Mouse (Mus musculus) heart, postnatal 36 days (tissue): ENCODE results near the gene Akt2. TPM values are rescaled to one million over a fixed set of nuclear protein-coding genes. Genes with fewer than 3 reads are reported as not detected.
A peak's percentile ranks its signal among the peaks of the same experiment; 100 is the strongest.
"Not testable (repeated sequence)": the region's sequence is repeated elsewhere in the genome, so short reads cannot be mapped to it uniquely, and the experiment has no call there.

Experiments used
- DNase-seq, 2 experiments: peaks; one replicate each; pipeline ENCODE4 v3.0.0; 2021 to 2022
- intact Hi-C: fragments of 180-260 bp; cut with DNase I; formaldehyde crosslinking; loops from one replicate; pipeline ENCODE4 v1.15.1; 2025
- total RNA-seq, 2 experiments: library from RNA; stranded (reverse); gene quantifications; 2 replicates each; pipeline ENCODE4 v1.2.3; 2021

The Akt2 gene
- total RNA-seq, 2 experiments from 2014 or later = 172 to 194 TPM

GRCm38 (mm10) chr7:27609285-27609684 lies 17.9 kb downstream of the Akt2 start:
- no peak for DNase-seq
- intact Hi-C loops = no loop called here

GRCm38 (mm10) chr7:27609688-27610087 lies 18.3 kb downstream of the Akt2 start:
- intact Hi-C loops = no loop called here
- no peak for DNase-seq

GRCm38 (mm10) chr7:27610370-27610769 lies 19.0 kb downstream of the Akt2 start:
- intact Hi-C loops = no loop called here
- no peak for DNase-seq

GRCm38 (mm10) chr7:27610871-27611270 lies 19.5 kb downstream of the Akt2 start:
- no peak for DNase-seq
- intact Hi-C loops = no loop called here

- intact Hi-C loops = no loop called here
- DNase-seq = no peak
Observed at GRCm38 (mm10) chr7:27612940-27613339, 21.6 kb downstream of the Akt2 start.

- intact Hi-C loops = no loop called here
- DNase-seq = no peak
Observed at GRCm38 (mm10) chr7:27613751-27614499, 22.6 kb downstream of the Akt2 start.

- intact Hi-C loops = no loop called here
- DNase-seq = no peak
Observed at GRCm38 (mm10) chr7:27621028-27621427, 29.7 kb downstream of the Akt2 start.

GRCm38 (mm10) chr7:27622234-27622633 lies 30.9 kb downstream of the Akt2 start:
- DNase-seq = no peak

GRCm38 (mm10) chr7:27624967-27625366 lies 33.6 kb downstream of the Akt2 start:
- intact Hi-C loops = no loop called here
- DNase-seq = no peak

More at GRCm38 (mm10) chr7:27622234-27622633, 30.9 kb downstream of the Akt2 start:
- intact Hi-C loops = no loop called here

- intact Hi-C loops = no loop called here
- no peak for DNase-seq
Observed at GRCm38 (mm10) chr7:27627707-27628106, 36.4 kb downstream of the Akt2 start.

GRCm38 (mm10) chr7:27628190-27628589 lies 36.8 kb downstream of the Akt2 start:
- intact Hi-C loops = no loop called here
- peak in 1 of 2 experiments; percentile 26 for DNase-seq

- intact Hi-C loops = not testable (repeated sequence)
Observed at GRCm38 (mm10) chr7:27628816-27629215, 37.5 kb downstream of the Akt2 start.

GRCm38 (mm10) chr7:27631439-27631838 lies 40.1 kb downstream of the Akt2 start:
- no peak for DNase-seq

More at GRCm38 (mm10) chr7:27628816-27629215, 37.5 kb downstream of the Akt2 start:
- DNase-seq = not testable (repeated sequence)

GRCm38 (mm10) chr7:27633166-27633565 lies 41.8 kb downstream of the Akt2 start:
- intact Hi-C loops = no loop called here

More at GRCm38 (mm10) chr7:27631439-27631838, 40.1 kb downstream of the Akt2 start:
- intact Hi-C loops = no loop called here

GRCm38 (mm10) chr7:27634691-27635090 lies 43.3 kb downstream of the Akt2 start:
- DNase-seq = no peak
- intact Hi-C loops = no loop called here

More at GRCm38 (mm10) chr7:27633166-27633565, 41.8 kb downstream of the Akt2 start:
- no peak for DNase-seq

- DNase-seq, intact Hi-C loops: not testable (repeated sequence)
Observed at GRCm38 (mm10) chr7:27635094-27635493, 43.7 kb downstream of the Akt2 start.

GRCm38 (mm10) chr7:27644471-27644870 lies 53.1 kb downstream of the Akt2 start:
- intact Hi-C loops = no loop called here
- DNase-seq = no peak

- no peak for DNase-seq
- intact Hi-C loops = no loop called here
Observed at GRCm38 (mm10) chr7:27646516-27646915, 55.2 kb downstream of the Akt2 start.

- no peak for DNase-seq
- intact Hi-C loops = no loop called here
Observed at GRCm38 (mm10) chr7:27647281-27648002, 56.1 kb downstream of the Akt2 start.

GRCm38 (mm10) chr7:27649723-27650122 lies 58.4 kb downstream of the Akt2 start:
- intact Hi-C loops = loop anchor here (5.0 kb wide), 1 partner anchor 72 kb away; no protein-coding TSS in a partner anchor

GRCm38 (mm10) chr7:27650949-27651348 lies 59.6 kb downstream of the Akt2 start:
- peak; percentile 69 to 72 for DNase-seq

More at GRCm38 (mm10) chr7:27649723-27650122, 58.4 kb downstream of the Akt2 start:
- no peak for DNase-seq

More at GRCm38 (mm10) chr7:27650949-27651348, 59.6 kb downstream of the Akt2 start:
- intact Hi-C loops = loop anchor here (1.0 to 5.0 kb wide), 3 partner anchors 34 to 74 kb away; no protein-coding TSS in a partner anchor
